Mouse (Mus musculus): ENCODE results near the gene Ccni. TPM values are rescaled to one million over a fixed set of nuclear protein-coding genes. Genes with fewer than 3 reads are reported as not detected.

The Ccni gene
- polyA plus RNA-seq, 1 experiment from 2014 or later = 121 TPM

GRCm38 (mm10) chr5:93229527-93229926, 23.2 kb upstream of the Ccni start:
- Histone ChIP-seq H3K4me3 (no peak overlapping the region), H3K36me3 (no peaks in the 10 kb centered on the region), H3K27me3 (ENCODE audit: low read depth, poor library complexity, severe bottlenecking) (no peaks in the 10 kb centered on the region), H3K9me3 (replicated peaks) (no peaks in the 10 kb centered on the region), H3K4me1 (no peaks in the 10 kb centered on the region), H3K27ac (no peak overlapping the region)
- no peak for DNase-seq (ENCODE audit: low spot score)
- WGBS = 94% methylated on average over 2 of the region's 2 CpGs

GRCm38 (mm10) chr5:93227157-93227556, 20.9 kb upstream of the Ccni start:
- H3K9me3 ChIP-seq (replicated peaks) = no peaks in the 10 kb centered on the region
- no peaks in the 10 kb centered on the region for H3K27me3 ChIP-seq (ENCODE audit: low read depth, poor library complexity, severe bottlenecking)
- WGBS = 91% methylated on average over 3 of the region's 3 CpGs
- H3K4me3 ChIP-seq = no peak overlapping the region
- H3K36me3 ChIP-seq = no peaks in the 10 kb centered on the region
- no peaks in the 10 kb centered on the region for H3K4me1 ChIP-seq
- no peak overlapping the region for H3K27ac ChIP-seq
- DNase-seq (ENCODE audit: low spot score) = no peak

GRCm38 (mm10) chr5:93224549-93224948, 18.3 kb upstream of the Ccni start:
- no peak overlapping the region for H3K27ac ChIP-seq
- H3K4me3 ChIP-seq = no peak overlapping the region
- H3K36me3 ChIP-seq = no peaks in the 10 kb centered on the region
- H3K4me1 ChIP-seq = no peaks in the 10 kb centered on the region
- WGBS = 84% methylated on average over 2 of the region's 2 CpGs
- H3K27me3 ChIP-seq (ENCODE audit: low read depth, poor library complexity, severe bottlenecking) = no peaks in the 10 kb centered on the region
- H3K9me3 ChIP-seq (replicated peaks) = no peaks in the 10 kb centered on the region
- DNase-seq (ENCODE audit: low spot score) = no peak

DNA sequence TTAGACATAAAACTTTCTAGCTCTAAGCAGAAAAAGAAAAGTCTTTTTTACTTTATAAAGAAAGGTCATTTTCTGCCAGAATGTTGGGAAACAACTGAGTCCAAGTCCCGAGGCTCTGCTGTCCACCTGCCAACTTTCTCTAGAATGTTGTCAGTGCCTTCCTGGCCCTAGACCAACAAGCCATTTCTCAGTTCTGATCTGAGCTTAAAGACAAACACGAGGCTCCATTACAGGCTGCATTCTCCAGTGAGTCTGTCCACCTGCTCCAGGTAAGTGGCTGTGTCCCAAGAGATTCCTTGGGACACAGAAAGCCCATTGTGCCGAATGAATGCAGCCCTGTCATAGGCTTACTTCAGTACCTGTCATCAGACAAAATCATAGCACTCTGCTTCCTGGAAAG, 15.4 kb upstream of the Ccni start:
- 74% methylated on average over 3 of the region's 3 CpGs for WGBS
- no peaks in the 10 kb centered on the region for H3K4me1 ChIP-seq
- H3K36me3 ChIP-seq = no peaks in the 10 kb centered on the region
- H3K9me3 ChIP-seq (replicated peaks) = no peaks in the 10 kb centered on the region
- no peak for DNase-seq (ENCODE audit: low spot score)
- no peaks in the 10 kb centered on the region for H3K27me3 ChIP-seq (ENCODE audit: low read depth, poor library complexity, severe bottlenecking)
- H3K27ac ChIP-seq = no peak overlapping the region
- H3K4me3 ChIP-seq = no peak overlapping the region

GRCm38 (mm10) chr5:93218375-93218774, 12.1 kb upstream of the Ccni start:
- no peaks in the 10 kb centered on the region for H3K9me3 ChIP-seq (replicated peaks)
- no peaks in the 10 kb centered on the region for H3K4me1 ChIP-seq
- H3K4me3 ChIP-seq = no peak overlapping the region
- H3K27ac ChIP-seq = no peak overlapping the region
- DNase-seq (ENCODE audit: low spot score) = no peak
- 93% methylated on average over 3 of the region's 3 CpGs for WGBS
- H3K27me3 ChIP-seq (ENCODE audit: low read depth, poor library complexity, severe bottlenecking) = no peaks in the 10 kb centered on the region
- no peaks in the 10 kb centered on the region for H3K36me3 ChIP-seq

DNA sequence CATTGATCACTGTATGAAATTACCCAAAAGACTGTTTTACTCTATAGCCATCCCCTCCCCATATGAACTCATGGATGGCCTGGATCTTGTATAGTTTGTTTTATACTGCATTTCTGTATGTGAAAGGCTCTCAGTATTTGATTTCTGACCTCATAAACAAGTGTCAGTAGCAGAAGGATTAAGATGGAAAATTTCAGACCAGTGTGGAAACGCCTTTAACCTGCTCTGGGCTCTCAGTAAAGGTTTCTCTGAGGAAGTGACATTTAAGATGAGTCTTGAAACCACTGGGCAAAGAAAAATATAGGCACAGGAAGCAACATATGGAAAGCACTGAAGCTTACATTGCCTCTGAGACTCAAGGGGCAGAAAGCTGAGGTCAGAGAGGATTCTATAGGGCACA, 1.3 kb upstream of the Ccni start:
- no peaks in the 10 kb centered on the region for H3K9me3 ChIP-seq (replicated peaks)
- WGBS = 86% methylated on average over 1 of the region's 1 CpGs
- H3K4me3 ChIP-seq = no peak overlapping the region
- no peaks in the 10 kb centered on the region for H3K27me3 ChIP-seq (ENCODE audit: low read depth, poor library complexity, severe bottlenecking)
- H3K4me1 ChIP-seq = peaks cover 19% of the 10 kb centered on the region
- peak overlapping the region; percentile 98; the same call in 1 of the 2 replicates for H3K27ac ChIP-seq
- no peaks in the 10 kb centered on the region for H3K36me3 ChIP-seq
- no peak for DNase-seq (ENCODE audit: low spot score)

DNA sequence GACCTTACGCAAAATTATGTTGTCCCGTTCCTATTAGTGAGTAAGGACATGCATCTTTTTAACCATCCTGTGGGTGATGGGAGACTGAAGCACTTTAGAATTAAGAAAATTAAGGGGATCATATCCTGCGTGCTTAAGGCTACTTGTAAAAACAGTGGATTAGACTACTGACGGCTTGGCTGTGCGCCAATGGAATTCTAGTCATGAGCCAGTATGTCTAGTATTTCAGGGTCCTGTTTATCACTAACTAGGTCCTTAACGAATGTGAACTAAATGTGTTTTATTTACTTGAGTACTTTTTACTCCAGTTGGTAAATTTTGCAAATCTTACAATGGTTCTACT, 682 bp upstream of the Ccni start:
- peaks cover 3% of the 10 kb centered on the region for H3K36me3 ChIP-seq
- H3K4me3 ChIP-seq = peak overlapping the region; percentile 88
- H3K9me3 ChIP-seq (replicated peaks) = no peaks in the 10 kb centered on the region
- H3K4me1 ChIP-seq = peaks cover 19% of the 10 kb centered on the region
- WGBS = 10% methylated on average over 6 of the region's 6 CpGs
- no peak for DNase-seq (ENCODE audit: low spot score)
- H3K27me3 ChIP-seq (ENCODE audit: low read depth, poor library complexity, severe bottlenecking) = no peaks in the 10 kb centered on the region
- H3K27ac ChIP-seq = peak overlapping the region; percentile 98

GRCm38 (mm10) chr5:93205371-93206108, 755 bp downstream of the Ccni start:
- H3K27me3 ChIP-seq (ENCODE audit: low read depth, poor library complexity, severe bottlenecking) = no peaks in the 10 kb centered on the region
- H3K27ac ChIP-seq = peak overlapping the region; percentile 98
- peak overlapping the region; percentile 88 for H3K4me3 ChIP-seq
- H3K36me3 ChIP-seq = peaks cover 17% of the 10 kb centered on the region
- DNase-seq (ENCODE audit: low spot score) = peak; percentile 73
- H3K4me1 ChIP-seq = peaks cover 24% of the 10 kb centered on the region
- H3K9me3 ChIP-seq (replicated peaks) = no peaks in the 10 kb centered on the region
- under 1% methylated on average over 63 of the region's 63 CpGs for WGBS

DNA sequence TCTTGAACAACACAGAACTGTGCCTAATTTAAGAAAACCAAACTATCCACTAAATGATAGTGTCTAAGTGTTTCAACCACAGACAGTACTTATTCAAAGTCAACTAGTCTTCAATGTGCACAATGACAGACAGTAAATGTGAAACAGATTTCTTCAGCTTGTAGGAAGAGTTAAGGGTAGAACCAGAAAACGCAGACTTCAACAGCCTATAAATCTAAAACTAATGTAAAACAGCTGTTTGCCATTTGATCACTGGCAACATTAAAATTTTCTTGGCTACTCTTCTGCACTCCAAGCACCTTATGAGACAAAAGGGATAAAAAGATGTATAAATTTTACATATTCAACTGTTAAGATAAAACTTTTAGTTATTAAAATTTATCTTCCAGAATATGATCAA, 5.1 kb downstream of the Ccni start:
- no peaks in the 10 kb centered on the region for H3K9me3 ChIP-seq (replicated peaks)
- 29% methylated on average over 1 of the region's 1 CpGs for WGBS
- H3K4me1 ChIP-seq = peaks cover 22% of the 10 kb centered on the region
- H3K4me3 ChIP-seq = no peak overlapping the region
- H3K27me3 ChIP-seq (ENCODE audit: low read depth, poor library complexity, severe bottlenecking) = no peaks in the 10 kb centered on the region
- peaks cover 59% of the 10 kb centered on the region for H3K36me3 ChIP-seq
- H3K27ac ChIP-seq = no peak overlapping the region
- DNase-seq (ENCODE audit: low spot score) = no peak

DNA sequence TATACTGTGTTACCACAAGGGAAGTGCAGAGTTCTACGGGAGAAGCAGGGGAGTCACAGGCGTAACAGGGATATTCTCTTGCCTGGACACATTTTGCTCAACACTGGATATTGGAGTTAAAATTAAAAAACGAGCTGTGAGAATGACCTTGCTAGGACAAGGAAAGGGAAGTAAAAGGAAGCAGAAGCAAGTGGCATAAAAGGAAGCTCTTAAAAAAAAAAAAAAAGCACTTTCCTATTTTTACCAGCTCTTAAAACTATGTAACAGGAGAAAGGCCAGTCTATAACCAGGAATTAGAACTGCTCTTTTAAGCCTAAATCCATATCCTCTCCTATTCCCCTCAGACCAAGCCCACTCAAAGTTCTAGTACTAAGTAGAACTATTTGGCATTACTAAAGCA, 8.1 kb downstream of the Ccni start:
- WGBS = 89% methylated on average over 3 of the region's 3 CpGs
- Histone ChIP-seq H3K4me1 (peaks cover 5% of the 10 kb centered on the region; the same call in 1 of the 2 replicates), H3K36me3 (peaks cover 80% of the 10 kb centered on the region), H3K9me3 (replicated peaks) (no peaks in the 10 kb centered on the region), H3K27ac (no peak overlapping the region), H3K27me3 (ENCODE audit: low read depth, poor library complexity, severe bottlenecking) (no peaks in the 10 kb centered on the region), H3K4me3 (no peak overlapping the region)
- DNase-seq (ENCODE audit: low spot score) = no peak

DNA sequence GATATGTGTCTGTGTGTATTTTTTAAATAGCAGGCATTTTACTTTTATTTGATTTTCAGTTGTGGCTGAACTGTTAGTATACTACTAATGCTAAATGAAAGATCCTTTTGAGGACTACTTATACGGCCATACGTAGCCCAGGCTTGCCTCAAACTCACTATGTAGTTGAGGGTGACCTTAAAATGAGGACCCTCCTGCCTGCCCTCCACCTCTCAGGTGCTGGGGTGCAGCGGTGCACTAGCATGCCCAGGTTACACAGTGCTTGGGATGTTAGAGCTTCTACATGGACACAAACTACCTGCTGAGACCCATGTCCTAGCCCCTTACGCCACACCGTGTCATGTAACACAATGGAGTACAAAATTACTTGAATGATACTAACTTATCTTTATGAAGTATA, 15.9 kb downstream of the Ccni start:
- no peaks in the 10 kb centered on the region for H3K4me1 ChIP-seq
- H3K9me3 ChIP-seq (replicated peaks) = no peaks in the 10 kb centered on the region
- no peak for DNase-seq (ENCODE audit: low spot score)
- H3K27me3 ChIP-seq (ENCODE audit: low read depth, poor library complexity, severe bottlenecking) = no peaks in the 10 kb centered on the region
- no peak overlapping the region for H3K4me3 ChIP-seq
- WGBS = 95% methylated on average over 5 of the region's 5 CpGs
- peaks cover 81% of the 10 kb centered on the region for H3K36me3 ChIP-seq
- no peak overlapping the region for H3K27ac ChIP-seq

DNA sequence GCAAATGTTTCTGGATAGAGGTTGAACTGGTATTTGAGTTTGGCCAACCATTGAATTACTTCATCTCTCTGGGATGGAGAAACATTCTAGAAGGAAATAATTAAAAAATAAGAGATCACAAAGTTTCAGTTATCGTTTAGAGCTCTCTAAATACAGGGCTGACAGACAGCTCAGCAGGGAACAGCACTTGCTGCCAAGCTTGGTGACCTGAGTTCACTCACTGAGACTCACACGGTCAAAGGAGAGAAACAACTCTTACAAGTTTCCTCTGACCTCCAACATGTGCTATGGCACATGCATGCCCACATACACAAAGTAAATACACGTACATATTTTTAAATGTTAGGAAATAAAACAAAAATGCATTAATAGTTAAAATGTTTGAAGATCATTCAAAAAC, 16.7 kb downstream of the Ccni start:
- 92% methylated on average over 3 of the region's 3 CpGs for WGBS
- Histone ChIP-seq H3K27ac (no peak overlapping the region), H3K36me3 (peaks cover 84% of the 10 kb centered on the region), H3K27me3 (ENCODE audit: low read depth, poor library complexity, severe bottlenecking) (no peaks in the 10 kb centered on the region), H3K4me3 (no peak overlapping the region), H3K4me1 (no peaks in the 10 kb centered on the region), H3K9me3 (replicated peaks) (no peaks in the 10 kb centered on the region)
- DNase-seq (ENCODE audit: low spot score) = no peak

- DNase-seq (ENCODE audit: low spot score) = no peak
- Histone ChIP-seq H3K36me3 (peaks cover 96% of the 10 kb centered on the region), H3K4me1 (no peaks in the 10 kb centered on the region), H3K9me3 (replicated peaks) (no peaks in the 10 kb centered on the region), H3K27ac (no peak overlapping the region), H3K27me3 (ENCODE audit: low read depth, poor library complexity, severe bottlenecking) (no peaks in the 10 kb centered on the region), H3K4me3 (no peak overlapping the region)
- 91% methylated on average over 6 of the region's 6 CpGs for WGBS
These were observed 21.7 kb downstream of the Ccni start for GRCm38 (mm10) chr5:93184548-93184947.

DNA sequence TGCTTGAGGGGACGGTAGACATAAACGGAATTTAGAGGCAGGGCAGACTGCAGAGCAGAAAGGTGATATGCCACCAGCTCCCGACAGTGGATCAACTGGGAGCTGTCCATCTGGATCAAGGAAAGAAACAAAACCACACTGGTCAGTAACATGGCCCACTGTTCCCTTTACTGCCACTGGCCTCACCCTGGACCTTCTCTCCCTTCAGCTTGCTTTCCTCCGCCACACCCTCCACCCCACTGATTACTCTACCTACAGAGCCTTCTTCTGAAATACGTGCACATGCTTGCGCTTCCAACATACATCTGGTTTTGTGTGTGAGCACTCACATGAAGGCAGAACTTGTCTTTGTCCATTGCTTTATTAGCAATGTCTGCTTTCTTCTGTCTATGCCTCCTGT, 23.0 kb downstream of the Ccni start:
- no peak for DNase-seq (ENCODE audit: low spot score)
- H3K4me3 ChIP-seq = no peak overlapping the region
- no peaks in the 10 kb centered on the region for H3K27me3 ChIP-seq (ENCODE audit: low read depth, poor library complexity, severe bottlenecking)
- H3K36me3 ChIP-seq = peaks cover 96% of the 10 kb centered on the region
- no peak overlapping the region for H3K27ac ChIP-seq
- WGBS = 89% methylated on average over 6 of the region's 6 CpGs
- H3K9me3 ChIP-seq (replicated peaks) = no peaks in the 10 kb centered on the region
- no peaks in the 10 kb centered on the region for H3K4me1 ChIP-seq

Data from limb, embryonic 10.5 days (tissue).